Mouse (Mus musculus) frontal cortex, postnatal 36 days (tissue): ENCODE results near the gene Fbxo17.
A peak's percentile ranks its signal among the peaks of the same experiment; 100 is the strongest.

Source experiments
- DNase-seq, 2 experiments: peaks; one replicate each; pipeline ENCODE4 v3.0.0; 2022; ENCODE audit warnings: low spot score in 2 of 2

The Fbxo17 gene

GRCm38 (mm10) chr7:28766910-28767309 is 50.3 kb downstream of the Fbxo17 start:
- no peak for DNase-seq

GRCm38 (mm10) chr7:28767462-28767965 is 50.9 kb downstream of the Fbxo17 start, which contains the start of gene Nfkbib:
Nfkbib (minus strand) TSS chr7:28767512.
- DNase-seq, result no peak

- no peak for DNase-seq
Observed at GRCm38 (mm10) chr7:28769414-28769958, 52.9 kb downstream of the Fbxo17 start.

- no peak for DNase-seq
Observed at GRCm38 (mm10) chr7:28770309-28770708, 53.7 kb downstream of the Fbxo17 start.

- DNase-seq, result no peak
Observed at GRCm38 (mm10) chr7:28771867-28772266, 55.3 kb downstream of the Fbxo17 start.

GRCm38 (mm10) chr7:28773163-28773562 is 56.6 kb downstream of the Fbxo17 start:
- DNase-seq, result no peak

GRCm38 (mm10) chr7:28774164-28774563 is 57.6 kb downstream of the Fbxo17 start:
- DNase-seq, result no peak

GRCm38 (mm10) chr7:28775129-28775528 is 58.5 kb downstream of the Fbxo17 start:
- DNase-seq, result no peak

GRCm38 (mm10) chr7:28778825-28779224 is 62.2 kb downstream of the Fbxo17 start:
- DNase-seq, result no peak

GRCm38 (mm10) chr7:28780067-28780658 is 63.6 kb downstream of the Fbxo17 start:
- peak; percentile 89 to 91 for DNase-seq

GRCm38 (mm10) chr7:28780857-28781256 is 64.3 kb downstream of the Fbxo17 start:
- peak; percentile 45 to 49 for DNase-seq

GRCm38 (mm10) chr7:28781261-28781663 is 64.7 kb downstream of the Fbxo17 start:
- no peak for DNase-seq

GRCm38 (mm10) chr7:28785161-28785560 is 68.6 kb downstream of the Fbxo17 start:
- no peak for DNase-seq
